Mouse (Mus musculus) myocyte (in vitro differentiated cells): ENCODE results near the gene Impg2. TPM values are rescaled to one million over a fixed set of nuclear protein-coding genes. Genes with fewer than 3 reads are reported as not detected.

Source experiments
- H3K27me3 ChIP-seq: one replicate; pipeline ENCODE4 v1.6.1; 2011; ENCODE audit not compliant: control insufficient read depth, insufficient read depth, insufficient read length
- H3K36me3 ChIP-seq: one replicate; pipeline ENCODE4 v1.6.1; 2011; ENCODE audit not compliant: control insufficient read depth, insufficient read depth
- H3K4me2 ChIP-seq: one replicate; pipeline ENCODE4 v1.6.1; 2011; ENCODE audit warnings: low read depth, control low read depth
- H3K4me3 ChIP-seq: one replicate; pipeline ENCODE4 v1.5.1; 2011; ENCODE audit warnings: mild to moderate bottlenecking, control low read depth, moderate library complexity
- H3K79me2 ChIP-seq: one replicate; pipeline ENCODE4 v1.6.1; 2011; ENCODE audit not compliant: control insufficient read depth, insufficient read depth
- H3ac ChIP-seq: one replicate; pipeline ENCODE4 v1.6.1; 2011; ENCODE audit not compliant: control insufficient read depth, insufficient read length
- CEBPB ChIP-seq: IDR thresholded peaks from 2 replicates; pipeline ENCODE4 v1.6.1; 2011; ENCODE audit warnings: mild to moderate bottlenecking, moderate library complexity; ENCODE audit not compliant: poor library complexity, insufficient read depth, severe bottlenecking
- E2F4 ChIP-seq: IDR thresholded peaks from one replicate; pipeline ENCODE4 v1.6.1; 2011; ENCODE audit warnings: mild to moderate bottlenecking, control low read depth, moderate library complexity; ENCODE audit not compliant: insufficient read depth
- MAX ChIP-seq: IDR thresholded peaks from one replicate; pipeline ENCODE4 v1.6.1; 2011; ENCODE audit warnings: low read depth, mild to moderate bottlenecking, control low read depth
- MYOD1 ChIP-seq, 3 experiments: IDR thresholded peaks; one replicate each; pipeline ENCODE4 v1.6.1; 2011; ENCODE audit warnings: control low read depth in 2 of 3, low read depth in 2 of 3, mild to moderate bottlenecking in 2 of 3, moderate library complexity in 1 of 3; ENCODE audit not compliant: insufficient read length in 2 of 3, control insufficient read depth in 1 of 3
- MYOG ChIP-seq, 3 experiments: IDR thresholded peaks; one replicate each; pipeline ENCODE4 v1.6.1; 2011; ENCODE audit warnings: control low read depth in 2 of 3, low read depth in 2 of 3, mild to moderate bottlenecking in 2 of 3; ENCODE audit not compliant: insufficient read length in 2 of 3, control insufficient read depth in 1 of 3, insufficient read depth in 1 of 3
- POLR2A ChIP-seq: IDR thresholded peaks from one replicate; pipeline ENCODE4 v1.6.1; 2011; ENCODE audit warnings: low read depth, mild to moderate bottlenecking, control low read depth, moderate library complexity; ENCODE audit not compliant: insufficient read length
- POLR2AphosphoS2 ChIP-seq: IDR thresholded peaks from one replicate; pipeline ENCODE4 v1.6.1; 2011; ENCODE audit warnings: low read depth, control low read depth; ENCODE audit not compliant: insufficient read length
- REST ChIP-seq: IDR thresholded peaks from one replicate; pipeline ENCODE4 v1.6.1; 2011; ENCODE audit warnings: mild to moderate bottlenecking, control low read depth, moderate library complexity; ENCODE audit not compliant: insufficient read depth, insufficient read length
- SRF ChIP-seq: IDR thresholded peaks from one replicate; pipeline ENCODE4 v1.6.1; 2011; ENCODE audit warnings: low read depth; ENCODE audit not compliant: control insufficient read depth, insufficient read length
- TCF12 ChIP-seq: IDR thresholded peaks from one replicate; pipeline ENCODE4 v1.6.1; 2011; ENCODE audit warnings: mild to moderate bottlenecking, control low read depth; ENCODE audit not compliant: poor library complexity, insufficient read depth, severe bottlenecking
- TCF3 ChIP-seq: IDR thresholded peaks from one replicate; pipeline ENCODE4 v1.6.1; 2011; ENCODE audit warnings: low read depth, control low read depth; ENCODE audit not compliant: insufficient read length
- USF1 ChIP-seq: IDR thresholded peaks from one replicate; pipeline ENCODE4 v1.6.1; 2011; ENCODE audit warnings: low read depth, mild to moderate bottlenecking, control low read depth, moderate library complexity
- polyA plus RNA-seq: library from polyadenylated mRNA; unstranded; fragments of >200 nt; fragmentation: generic; extraction: Trizol; gene quantifications from one replicate; pipeline ENCODE4 v1.2.1, GENCODE M21; 2012; ENCODE audit warnings: missing spikeins

The Impg2 gene
- polyA plus RNA-seq, 1 experiment = 0.01 TPM

- Histone ChIP-seq H3K27me3 (no peaks in the 10 kb centered on the region), H3K4me3 (no peak overlapping the region), H3K36me3 (no peaks in the 10 kb centered on the region), H3K79me2 (no peaks in the 10 kb centered on the region), H3K4me2 (no peak overlapping the region), H3ac (no peak overlapping the region)
- TF ChIP-seq CEBPB = no peak
- no peak for TF ChIP-seq TCF3
- no peak for TF ChIP-seq SRF
- no peak for TF ChIP-seq MYOG (IDR thresholded peaks at IDR 0.05; ENCODE audit: control insufficient read depth in 1 of 3, insufficient read depth in 1 of 3, insufficient read length in 2 of 3, low read depth in 2 of 3)
- TF ChIP-seq POLR2AphosphoS2 = no peak
- TF ChIP-seq E2F4 = no peak
- TF ChIP-seq REST = no peak
- TF ChIP-seq MYOD1 (IDR thresholded peaks at IDR 0.05; ENCODE audit: control insufficient read depth in 1 of 3, insufficient read length in 2 of 3, low read depth in 2 of 3) = no peak
- no peak for TF ChIP-seq MAX
- TF ChIP-seq POLR2A = no peak
- no peak for TF ChIP-seq USF1
- no peak for TF ChIP-seq TCF12
Measured at GRCm38 (mm10) chr16:56232736-56233135, 28.6 kb downstream of the Impg2 start.

- H3K27me3 ChIP-seq = no peaks in the 10 kb centered on the region
- H3ac ChIP-seq = no peak overlapping the region
- H3K79me2 ChIP-seq = no peaks in the 10 kb centered on the region
- TF ChIP-seq CEBPB (no peak), MYOG (IDR thresholded peaks at IDR 0.05; ENCODE audit: control insufficient read depth in 1 of 3, insufficient read depth in 1 of 3, insufficient read length in 2 of 3, low read depth in 2 of 3) (no peak), TCF3 (no peak), E2F4 (no peak), POLR2AphosphoS2 (no peak), REST (no peak), TCF12 (no peak), MAX (no peak), POLR2A (no peak), USF1 (no peak), SRF (no peak), MYOD1 (IDR thresholded peaks at IDR 0.05; ENCODE audit: control insufficient read depth in 1 of 3, insufficient read length in 2 of 3, low read depth in 2 of 3) (no peak)
- H3K4me3 ChIP-seq = no peak overlapping the region
- H3K4me2 ChIP-seq = no peak overlapping the region
- H3K36me3 ChIP-seq = no peaks in the 10 kb centered on the region
Measured at GRCm38 (mm10) chr16:56246031-56246430, 41.9 kb downstream of the Impg2 start.

GRCm38 (mm10) chr16:56273917-56274316 is 69.8 kb downstream of the Impg2 start:
- Histone ChIP-seq H3K4me3 (no peak overlapping the region), H3K4me2 (no peak overlapping the region), H3K36me3 (no peaks in the 10 kb centered on the region), H3K27me3 (no peaks in the 10 kb centered on the region), H3ac (no peak overlapping the region), H3K79me2 (no peaks in the 10 kb centered on the region)
- TF ChIP-seq POLR2AphosphoS2 = no peak
- no peak for TF ChIP-seq CEBPB
- no peak for TF ChIP-seq REST
- no peak for TF ChIP-seq MYOG (IDR thresholded peaks at IDR 0.05; ENCODE audit: control insufficient read depth in 1 of 3, insufficient read depth in 1 of 3, insufficient read length in 2 of 3, low read depth in 2 of 3)
- TF ChIP-seq MAX = no peak

GRCm38 (mm10) chr16:56279060-56279459 is 74.9 kb downstream of the Impg2 start:
- TF ChIP-seq POLR2A (no peak), MYOG (IDR thresholded peaks at IDR 0.05; ENCODE audit: control insufficient read depth in 1 of 3, insufficient read depth in 1 of 3, insufficient read length in 2 of 3, low read depth in 2 of 3) (no peak), CEBPB (no peak), POLR2AphosphoS2 (no peak), E2F4 (no peak), TCF3 (no peak), TCF12 (no peak), USF1 (no peak), REST (no peak), MYOD1 (IDR thresholded peaks at IDR 0.05; ENCODE audit: control insufficient read depth in 1 of 3, insufficient read length in 2 of 3, low read depth in 2 of 3) (no peak), SRF (no peak), MAX (no peak)
- H3K27me3 ChIP-seq = no peaks in the 10 kb centered on the region

GRCm38 (mm10) chr16:56279752-56280151 is 75.6 kb downstream of the Impg2 start:
- no peaks in the 10 kb centered on the region for H3K36me3 ChIP-seq

More at GRCm38 (mm10) chr16:56279060-56279459, 74.9 kb downstream of the Impg2 start:
- no peak overlapping the region for H3K4me3 ChIP-seq
- no peak overlapping the region for H3ac ChIP-seq
- no peaks in the 10 kb centered on the region for H3K36me3 ChIP-seq
- no peaks in the 10 kb centered on the region for H3K79me2 ChIP-seq
- no peak overlapping the region for H3K4me2 ChIP-seq

More at GRCm38 (mm10) chr16:56279752-56280151, 75.6 kb downstream of the Impg2 start:
- Histone ChIP-seq H3K27me3 (no peaks in the 10 kb centered on the region), H3K4me2 (no peak overlapping the region), H3K79me2 (no peaks in the 10 kb centered on the region), H3ac (no peak overlapping the region), H3K4me3 (no peak overlapping the region)
- TF ChIP-seq POLR2AphosphoS2 = no peak
- no peak for TF ChIP-seq MYOD1 (IDR thresholded peaks at IDR 0.05; ENCODE audit: control insufficient read depth in 1 of 3, insufficient read length in 2 of 3, low read depth in 2 of 3)
- TF ChIP-seq CEBPB = no peak
- TF ChIP-seq POLR2A = no peak
- no peak for TF ChIP-seq REST
- TF ChIP-seq TCF12 = no peak
- no peak for TF ChIP-seq E2F4
